Mouse (Mus musculus) kidney, adult 11 months (tissue): ENCODE measurements around the gene Ctsd.
"Not testable (repeated sequence)": the region's sequence is repeated elsewhere in the genome, so short reads cannot be mapped to it uniquely, and the experiment has no call there.

Experiments used
- DNase-seq: peaks from one replicate; pipeline ENCODE4 v3.0.0; 2022

Gene Ctsd

DNA sequence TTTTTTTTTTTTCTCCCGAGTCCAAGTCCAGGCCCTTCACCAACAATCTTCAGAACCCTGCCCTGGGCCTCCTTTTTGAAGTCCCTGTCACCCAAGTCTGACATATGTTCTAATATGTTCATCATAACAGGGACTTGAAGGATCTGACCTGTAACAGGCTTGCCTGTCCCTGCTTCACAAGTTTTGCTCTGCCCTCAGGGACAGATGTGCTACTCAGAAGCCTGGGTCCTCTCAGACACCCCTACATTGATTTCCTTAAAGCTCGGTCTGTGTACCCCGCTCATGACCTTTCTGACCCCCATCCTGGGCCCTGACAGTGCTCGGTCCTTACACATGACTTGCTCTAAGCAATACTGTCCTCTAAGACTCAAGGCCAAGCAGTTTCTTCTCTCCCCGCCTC, 14.8 kb downstream of the Ctsd start:
- DNase-seq: no peak

DNA sequence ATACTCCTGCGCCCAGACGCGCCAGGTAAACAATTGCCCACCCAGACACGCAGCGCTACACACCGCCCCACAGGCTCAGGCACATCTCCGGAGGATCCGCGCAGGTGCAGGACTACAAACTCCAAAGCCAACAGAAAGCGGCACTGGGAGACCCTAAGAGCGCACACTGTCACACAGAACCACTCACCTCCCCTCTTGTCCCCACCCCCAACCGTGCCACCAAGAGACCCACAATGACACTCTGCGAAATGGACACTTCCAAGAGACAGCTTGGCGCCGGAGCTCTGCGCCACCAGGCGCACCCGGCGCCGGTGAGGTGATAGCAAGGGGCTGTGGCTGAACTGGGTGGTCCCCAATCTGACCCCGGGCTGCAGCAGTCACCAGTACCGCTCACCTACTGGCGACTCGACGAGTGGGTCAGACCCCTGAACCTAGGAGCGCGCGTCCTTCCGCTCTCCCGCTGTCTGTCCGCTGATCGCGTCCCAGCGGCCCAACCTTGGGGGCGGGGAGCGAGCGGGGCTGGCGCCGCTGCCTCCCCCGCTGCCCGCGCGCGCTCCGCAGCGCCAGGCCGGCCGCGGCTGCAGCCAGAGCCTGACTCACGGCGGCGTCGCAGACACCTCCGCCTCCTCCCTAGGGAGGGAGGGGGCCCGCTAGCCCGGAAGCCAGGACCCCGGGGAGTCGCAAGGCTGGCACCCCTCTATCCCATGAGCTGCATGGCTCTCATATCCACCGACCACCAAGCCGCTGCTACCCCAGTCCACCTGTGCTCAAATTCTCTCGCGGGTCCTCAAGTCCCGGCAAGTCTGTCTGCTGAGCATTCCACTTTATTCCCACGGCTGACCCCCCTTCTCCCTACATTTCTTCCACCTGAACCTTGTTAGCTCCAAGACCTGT, 15.8 kb downstream of the Ctsd start:
- DNase-seq: peak; percentile 19

DNA sequence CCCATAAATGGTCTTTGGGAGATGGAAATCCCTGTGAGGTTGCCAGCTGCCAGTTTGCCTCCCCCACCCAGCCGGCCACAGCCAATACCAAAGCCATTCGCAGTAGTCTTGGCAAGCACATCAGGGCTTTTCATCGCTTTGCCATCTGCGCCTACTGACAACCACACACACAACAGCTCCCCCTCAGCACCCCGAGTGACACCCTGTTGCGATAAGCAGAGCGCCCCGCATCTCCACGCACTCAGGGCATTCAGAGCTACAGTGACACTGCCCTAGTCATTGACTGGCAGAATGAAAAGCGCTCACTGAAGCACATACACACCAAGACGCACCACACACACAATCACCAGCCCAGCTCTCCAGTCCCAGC, 16.5 kb downstream of the Ctsd start:
- DNase-seq: no peak

DNA sequence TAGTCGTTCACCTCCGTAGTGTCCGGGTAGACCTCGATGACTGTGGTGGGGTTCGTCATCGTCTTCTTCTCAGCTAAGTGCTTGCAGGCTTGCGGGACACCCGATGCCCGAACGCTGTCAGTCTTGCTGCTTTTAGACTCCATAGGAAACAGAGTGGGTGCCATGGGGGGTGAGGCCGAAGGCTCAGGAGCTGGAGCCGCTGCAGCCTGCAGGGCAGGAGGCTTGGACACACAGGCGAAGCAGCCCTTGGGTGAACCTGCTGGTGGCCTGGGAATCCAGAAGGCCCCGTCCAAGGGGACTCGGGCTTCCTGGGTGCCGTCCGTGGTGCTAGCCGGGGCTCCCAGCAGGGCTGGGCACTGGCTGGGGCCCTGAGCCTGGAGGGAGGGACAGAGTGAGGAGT, 16.9 kb downstream of the Ctsd start:
- no peak for DNase-seq

DNA sequence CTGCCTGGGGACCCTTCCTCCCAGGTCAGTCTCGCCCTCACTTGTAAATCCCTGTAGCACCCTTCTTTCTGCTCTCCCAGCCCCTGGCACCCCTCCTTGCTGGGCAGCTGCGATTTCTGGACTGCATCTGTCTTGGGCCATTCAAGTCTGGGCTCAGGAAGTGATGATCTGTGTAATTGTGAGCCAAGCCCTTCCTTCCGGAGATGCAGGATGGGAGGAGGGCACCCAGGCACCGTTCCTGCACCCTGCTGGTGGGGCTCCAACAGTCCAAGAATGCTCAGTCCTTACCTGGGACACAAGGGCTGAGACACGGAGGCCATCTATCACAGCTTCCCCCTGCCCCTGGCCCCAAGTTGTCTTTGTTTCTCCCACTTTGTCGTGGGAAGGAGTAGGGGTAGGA, 18.0 kb downstream of the Ctsd start:
- peak; percentile 21 for DNase-seq

DNA sequence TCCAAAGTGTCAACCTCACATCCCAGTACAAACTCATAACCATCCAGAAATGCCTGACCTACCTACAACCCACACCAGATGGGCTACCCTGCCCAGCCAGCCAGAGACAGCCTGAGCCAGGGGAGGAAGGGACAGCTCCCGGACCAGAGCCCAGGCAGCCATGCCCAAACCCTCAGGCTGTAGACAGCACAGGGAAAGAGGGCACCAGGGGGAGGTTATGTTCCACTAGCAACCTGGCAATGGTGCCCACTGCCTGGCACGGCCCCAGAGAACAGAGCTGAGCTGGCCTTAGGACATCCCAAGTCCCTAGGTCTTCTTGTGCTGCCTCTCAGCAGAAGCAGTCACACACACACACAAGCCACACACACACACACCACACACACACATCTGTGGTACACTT, 19.0 kb downstream of the Ctsd start:
- no peak for DNase-seq

DNA sequence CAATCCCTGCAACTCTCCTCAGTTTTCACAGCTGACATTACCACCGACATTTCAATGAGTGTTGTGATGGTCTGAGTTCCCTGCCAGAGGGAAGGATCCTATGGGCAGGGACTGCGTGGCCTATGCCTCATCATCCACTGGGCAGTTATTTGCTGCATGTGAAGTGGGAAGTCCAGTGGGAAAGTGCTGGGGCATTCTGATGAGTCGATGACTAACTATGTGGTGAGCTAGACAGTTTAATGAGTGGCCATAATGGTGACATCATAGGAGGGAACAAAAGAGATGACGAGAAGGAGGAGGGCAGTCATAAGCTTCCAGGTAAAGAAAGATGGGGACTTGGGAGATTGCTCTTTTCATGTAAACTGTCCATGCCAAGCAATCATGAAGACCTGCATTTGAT, 24.7 kb downstream of the Ctsd start:
- no peak for DNase-seq

DNA sequence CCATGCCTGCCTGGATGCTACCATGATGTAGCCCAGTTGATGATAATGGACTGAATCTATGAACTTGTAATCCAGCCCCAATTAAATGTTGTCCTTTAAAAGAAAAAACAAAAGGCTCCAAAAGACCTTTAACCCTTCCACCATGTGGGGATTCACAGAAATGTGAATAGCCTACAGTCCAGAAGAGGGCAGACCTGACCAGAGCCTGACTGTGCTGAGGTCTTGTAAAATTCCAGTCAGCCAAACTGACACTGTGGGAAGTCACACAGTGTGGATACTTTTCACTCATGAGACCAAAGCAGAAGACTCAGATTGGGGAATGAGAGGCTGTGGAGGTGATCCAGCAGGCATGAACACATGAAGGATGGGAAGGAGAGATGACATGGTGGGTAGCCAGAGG, 27.1 kb downstream of the Ctsd start:
- DNase-seq: no peak

DNA sequence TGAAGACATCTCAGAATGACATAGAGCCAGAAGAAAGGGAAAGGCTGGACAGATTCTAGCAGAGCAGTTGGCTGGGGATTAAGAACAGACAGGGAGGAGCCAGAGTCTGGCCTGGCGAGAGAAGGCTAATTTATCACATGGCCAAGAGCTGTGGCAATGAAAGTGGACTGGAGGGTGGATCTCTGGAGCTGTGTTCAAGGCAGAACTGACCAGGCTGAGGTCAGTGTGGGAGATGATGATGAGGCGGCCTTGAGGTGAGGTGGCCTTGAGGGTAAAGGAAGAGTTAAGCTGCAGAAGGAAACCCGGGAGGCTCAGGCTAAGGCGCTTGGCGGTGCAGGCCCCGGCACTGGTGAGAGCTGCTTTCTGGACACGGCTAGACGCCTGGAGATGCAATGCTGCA, 28.7 kb downstream of the Ctsd start:
- DNase-seq: no peak

DNA sequence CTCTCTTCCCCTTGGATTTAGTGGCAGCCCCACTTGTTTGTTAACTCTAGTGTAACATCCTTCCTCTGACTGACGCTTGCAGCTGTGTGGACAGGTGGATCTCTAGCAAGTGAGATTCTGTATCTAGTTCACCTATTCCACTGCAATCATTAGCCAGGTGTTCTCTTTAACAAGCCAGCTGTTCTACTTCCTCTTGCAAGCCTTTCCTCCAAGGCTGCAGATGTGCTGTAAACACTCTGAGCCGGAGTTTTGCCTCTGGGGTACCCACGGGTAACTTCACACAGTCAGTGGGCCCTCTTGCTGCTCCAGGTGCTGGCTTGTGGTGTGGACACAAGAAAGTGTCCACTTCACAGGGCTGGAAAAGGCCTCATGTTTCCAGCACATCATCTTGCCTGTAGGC, 30.3 kb downstream of the Ctsd start:
- DNase-seq: no peak

DNA sequence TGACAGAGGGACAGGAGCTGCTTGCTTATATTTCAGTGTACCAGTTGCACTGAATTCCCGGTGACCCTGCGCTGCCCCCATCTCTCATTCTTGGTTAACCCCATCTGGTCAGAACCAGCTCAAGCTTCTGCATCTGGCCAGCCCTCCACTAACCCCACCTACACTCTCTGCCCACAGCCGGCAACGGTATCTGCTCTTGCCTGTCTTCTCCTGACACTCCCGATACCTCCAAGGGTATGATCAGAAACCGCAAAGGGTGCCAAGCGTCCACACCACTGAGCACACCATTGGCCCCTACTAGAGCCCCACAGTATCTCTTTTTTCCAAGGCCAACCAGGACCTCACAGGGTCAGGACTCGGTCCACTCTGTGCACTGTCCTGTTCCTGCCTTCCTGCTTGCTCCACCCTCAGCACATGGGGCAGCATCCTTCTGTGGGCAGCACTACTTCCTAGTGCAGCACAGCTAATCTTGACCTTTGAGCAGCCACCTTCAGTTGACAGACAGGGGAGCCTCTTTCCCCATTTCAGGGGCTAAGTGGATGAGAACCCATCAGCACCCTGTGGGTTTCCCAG, 33.1 kb downstream of the Ctsd start:
- no peak for DNase-seq

DNA sequence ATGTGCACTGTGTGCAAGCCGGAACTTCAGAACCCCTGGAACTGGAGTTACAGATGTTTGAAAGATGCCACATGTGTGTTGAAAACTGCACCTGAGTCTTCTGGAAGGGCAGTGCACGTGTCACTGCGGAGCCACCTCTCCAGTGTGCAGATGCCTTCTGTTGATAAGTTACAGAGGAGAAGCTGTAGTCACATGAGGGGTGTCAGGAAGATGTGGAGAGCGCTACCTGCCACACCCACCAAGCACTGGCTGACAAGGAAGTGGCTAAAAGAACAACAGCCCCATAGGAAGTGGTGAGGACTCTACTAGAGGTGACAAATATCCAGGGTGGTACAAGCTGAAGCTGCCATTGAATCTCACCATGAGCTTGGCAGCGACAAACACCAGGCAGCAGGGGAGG, 34.0 kb downstream of the Ctsd start:
- no peak for DNase-seq

DNA sequence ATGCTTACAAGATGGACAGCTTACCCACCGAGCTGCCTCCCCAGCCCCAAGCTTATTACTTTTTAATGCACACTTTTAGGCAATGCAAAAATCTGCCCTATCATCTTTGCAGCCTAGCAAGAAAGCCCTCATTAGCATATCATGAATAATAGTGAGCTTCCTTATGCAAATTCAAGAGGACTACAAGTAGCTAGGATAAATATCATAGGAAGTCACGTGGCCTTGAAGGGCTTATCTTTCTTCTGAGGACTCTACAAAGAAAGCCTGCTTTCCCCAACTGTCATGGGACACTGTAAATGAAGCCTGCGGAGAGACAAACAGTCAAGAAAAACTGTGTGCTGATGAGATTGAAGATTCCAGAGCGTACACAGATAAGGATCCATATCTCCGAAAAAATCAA, 36.3 kb downstream of the Ctsd start:
- DNase-seq: no peak

DNA sequence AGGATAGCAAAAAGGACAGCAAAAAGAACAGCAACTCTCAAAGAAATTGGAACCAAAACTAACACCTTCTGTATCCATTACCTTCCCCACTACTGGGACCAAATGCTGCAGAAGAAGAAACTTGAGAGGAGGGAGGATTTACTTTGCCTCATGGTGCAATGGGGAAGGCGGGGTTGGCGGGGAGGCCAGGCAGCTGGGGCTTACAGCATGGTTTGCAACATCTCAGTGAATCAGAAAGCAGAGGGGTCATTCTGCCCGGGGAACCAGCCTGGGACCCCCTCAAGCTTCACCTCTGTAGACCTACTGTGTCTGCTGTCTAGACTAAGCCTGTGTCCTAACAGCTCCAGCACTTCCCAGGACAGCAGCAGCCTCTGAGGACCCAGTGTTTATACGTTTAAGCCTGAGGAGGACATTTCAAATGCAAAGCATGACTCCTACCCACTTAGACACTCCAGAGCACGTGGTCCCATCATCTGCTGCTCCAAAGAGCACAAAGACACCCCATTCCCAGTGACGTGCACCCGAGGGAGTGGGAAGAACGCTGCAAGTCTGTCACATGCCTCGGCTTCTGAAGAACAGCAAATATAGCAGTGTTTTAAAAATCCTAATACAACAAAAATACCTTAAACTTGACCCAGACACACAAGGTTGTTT, 38.4 kb downstream of the Ctsd start:
- DNase-seq: no peak

DNA sequence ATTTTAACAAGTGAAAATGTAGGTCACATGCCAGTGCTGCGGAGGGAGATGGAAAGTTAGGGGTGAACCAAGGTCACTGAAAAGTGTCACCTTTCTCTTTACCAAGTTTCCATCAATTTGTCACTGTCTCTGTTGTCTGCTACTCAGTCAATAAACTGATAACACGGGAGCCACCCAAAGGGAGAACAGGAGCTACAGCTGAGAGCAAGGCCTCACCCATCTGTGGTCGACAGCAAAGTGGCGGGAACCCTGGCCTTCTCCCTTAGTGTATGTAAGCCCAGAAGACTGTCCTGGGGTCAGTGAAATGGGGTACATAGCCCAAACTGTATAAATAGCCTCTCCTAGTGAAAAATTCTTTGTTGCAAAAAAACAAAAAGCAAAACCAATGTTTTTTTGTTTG, 40.3 kb downstream of the Ctsd start:
- DNase-seq: no peak

DNA sequence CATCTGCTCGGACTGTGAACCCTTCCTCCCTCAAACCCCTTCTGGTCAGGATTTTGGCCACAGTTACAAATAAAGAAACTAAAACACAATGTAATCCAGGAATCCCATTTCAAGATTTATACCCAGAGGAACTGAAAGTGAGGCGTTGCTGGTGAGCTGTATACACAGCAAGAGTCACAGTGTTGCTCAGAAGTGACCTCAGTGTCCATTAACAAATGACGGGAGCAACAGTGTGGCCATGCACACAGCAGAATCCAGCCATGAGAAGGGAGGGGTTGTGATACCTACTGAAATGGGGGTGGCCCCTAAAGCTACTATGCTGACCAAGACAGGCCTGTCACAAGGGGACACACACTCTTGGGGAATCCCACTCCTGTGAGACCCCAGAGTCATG, 45.6 kb downstream of the Ctsd start:
- no peak for DNase-seq

DNA sequence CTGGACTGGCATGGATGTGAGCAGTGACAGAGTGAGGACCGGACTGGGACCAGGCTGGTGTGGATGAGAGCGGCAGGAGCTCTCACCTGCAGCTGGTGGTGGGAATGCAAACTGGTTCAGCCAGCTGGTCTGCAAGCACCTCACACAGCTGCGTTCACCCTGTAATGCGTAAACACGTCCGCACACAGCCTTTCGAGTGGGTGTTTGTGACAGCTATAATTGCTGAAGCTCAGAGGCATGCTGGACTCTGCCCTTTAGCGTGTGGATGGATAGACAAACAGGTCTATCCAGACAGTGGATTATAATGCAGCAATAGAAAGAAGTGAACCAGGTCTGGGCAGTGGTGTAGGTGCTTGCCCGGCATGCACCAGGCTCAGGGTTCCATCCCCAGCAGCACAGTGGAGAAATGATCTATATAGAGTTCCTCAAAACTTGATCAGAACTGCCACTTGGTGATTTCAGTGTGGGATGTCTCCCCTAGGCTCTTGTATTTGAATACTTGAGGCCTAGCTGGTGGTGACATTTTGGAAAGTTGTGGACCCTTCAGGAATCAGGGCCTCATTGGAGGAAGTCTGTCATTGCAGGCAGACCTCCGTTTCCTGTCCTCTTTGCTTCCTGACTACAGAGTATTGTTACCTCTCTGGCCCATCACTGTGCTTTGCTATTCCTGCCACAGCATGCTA, 46.1 kb downstream of the Ctsd start:
- no peak for DNase-seq

DNA sequence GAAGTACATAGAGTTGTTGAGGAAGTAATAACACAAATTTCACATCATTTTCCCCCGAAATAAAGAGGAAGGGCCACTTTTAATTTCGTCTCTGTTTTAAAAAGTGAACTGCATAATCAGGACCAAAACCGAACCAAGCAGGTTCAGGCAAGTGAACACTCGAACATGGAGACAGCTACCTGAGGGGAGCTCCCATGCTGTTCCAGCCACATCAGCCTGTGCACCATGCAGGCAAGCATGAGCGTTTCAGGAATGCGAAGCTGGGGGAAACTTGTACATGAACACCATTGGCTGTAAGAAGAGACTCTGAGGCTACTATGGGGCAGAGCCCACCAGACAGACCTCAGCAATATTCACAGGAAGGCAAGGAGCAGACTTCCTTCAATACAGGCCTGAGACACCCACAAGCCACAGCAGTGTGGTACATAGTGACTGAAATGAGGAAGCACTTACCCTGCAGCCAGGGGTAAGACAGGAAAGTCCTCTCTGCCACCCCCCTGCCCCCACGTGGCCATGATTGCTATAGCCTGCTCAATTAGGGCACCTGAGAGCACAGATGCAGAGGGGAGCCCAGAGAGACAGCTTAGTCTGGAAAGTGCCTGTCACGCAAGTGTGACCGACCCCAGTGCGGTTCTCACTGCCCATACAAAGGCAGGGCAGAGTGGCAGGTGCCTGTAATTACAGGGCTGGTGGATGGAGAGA, 47.4 kb downstream of the Ctsd start:
- DNase-seq: no peak

DNA sequence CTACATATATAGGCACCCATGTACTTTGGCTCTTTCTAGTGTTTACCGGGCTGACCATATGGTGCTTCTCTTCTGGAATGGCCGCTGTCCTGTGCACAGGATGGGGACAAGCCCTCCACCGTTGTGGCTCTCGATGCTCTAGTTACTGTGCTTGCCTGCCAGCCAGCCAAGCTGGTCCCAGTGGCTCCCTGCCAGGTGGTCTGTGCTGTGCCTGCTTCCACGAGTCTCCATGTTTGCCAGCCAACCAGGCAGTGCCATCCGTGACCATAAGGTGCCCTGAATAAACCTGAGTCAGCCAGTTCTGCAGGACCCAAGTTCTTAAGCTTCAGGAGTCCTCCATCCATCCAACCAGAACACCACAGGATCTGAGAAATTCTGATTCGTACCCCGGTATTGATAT, 52.7 kb downstream of the Ctsd start:
- DNase-seq: no peak

DNA sequence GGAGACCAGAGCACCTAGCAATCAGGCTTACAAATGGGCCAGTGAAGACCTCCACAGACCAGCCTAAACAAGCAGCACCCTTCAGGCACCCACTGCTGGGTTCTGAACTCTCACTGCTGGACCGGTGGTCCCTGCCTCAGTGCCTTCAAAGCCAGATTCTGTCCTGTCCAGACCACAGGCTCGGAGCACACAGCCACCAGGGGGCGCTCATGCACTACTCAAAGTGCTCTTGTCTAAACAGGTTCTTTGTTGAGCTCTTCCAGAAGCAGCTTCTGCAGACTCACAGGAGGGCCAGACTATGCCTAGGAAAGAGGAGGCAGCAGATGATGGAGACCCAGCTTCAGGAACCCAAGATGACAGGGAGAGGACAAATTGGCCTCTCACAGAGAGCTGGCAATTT, 53.6 kb downstream of the Ctsd start:
- DNase-seq: peak; percentile 61

DNA sequence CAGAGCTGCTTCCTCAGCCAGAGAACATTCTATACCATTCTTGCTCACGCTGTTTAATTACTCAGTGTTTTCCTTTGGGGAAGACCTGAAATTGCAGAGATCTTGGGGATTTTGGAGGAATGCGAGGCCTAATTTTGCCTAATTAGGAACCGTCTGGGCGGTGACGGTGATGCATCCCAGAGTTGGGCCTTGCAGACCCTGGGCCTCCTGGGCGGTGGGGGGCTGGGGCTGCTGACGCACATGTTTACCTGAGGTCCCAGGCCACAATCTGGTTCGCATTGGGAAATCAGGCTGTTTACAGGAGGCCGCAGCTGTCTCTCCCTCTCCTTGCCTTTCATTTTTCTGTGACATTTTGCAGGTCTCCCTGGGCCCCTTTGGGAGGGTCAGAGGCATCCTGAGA, 55.1 kb downstream of the Ctsd start:
- not testable (repeated sequence) for DNase-seq

DNA sequence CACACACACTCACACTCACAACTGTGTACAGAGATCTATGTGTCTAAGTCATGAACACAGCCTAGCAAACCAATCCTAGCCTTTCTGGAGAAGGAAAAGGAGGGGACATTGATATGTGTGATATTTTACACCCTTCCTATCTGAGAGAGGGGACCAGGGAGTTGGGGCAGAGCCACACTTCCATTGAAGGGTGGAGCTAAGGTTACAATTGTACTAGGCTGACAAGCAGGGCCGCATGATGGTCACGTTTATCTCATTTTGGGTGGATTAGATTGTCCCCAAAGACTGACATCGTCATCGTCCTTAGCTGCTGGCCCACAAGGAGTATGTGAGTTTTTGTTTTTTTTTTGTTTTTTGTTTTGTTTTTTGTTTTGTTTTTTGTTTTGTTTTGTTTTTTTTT, 56.6 kb downstream of the Ctsd start:
- no peak for DNase-seq

DNA sequence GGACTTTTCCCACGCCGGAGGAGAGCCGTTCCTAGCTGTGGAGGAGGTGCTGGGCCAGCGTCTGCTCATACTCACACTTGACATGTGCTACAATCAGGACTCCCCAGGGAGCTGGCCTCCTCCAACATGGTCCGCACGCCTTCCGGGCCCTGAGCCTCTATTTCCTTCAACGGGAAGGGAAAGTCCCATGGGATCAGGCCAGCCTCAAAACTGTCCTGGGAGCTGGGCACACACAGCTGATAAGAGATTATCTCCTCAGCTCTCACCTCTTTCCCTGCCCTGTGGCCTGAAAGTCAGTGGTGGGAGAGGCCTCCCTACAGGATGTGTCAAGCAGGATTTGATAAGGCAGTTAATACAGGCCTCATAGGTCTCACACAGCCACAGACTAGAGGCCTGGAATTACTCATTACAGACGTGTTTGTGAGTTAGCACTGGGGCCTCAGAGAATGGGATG, 57.5 kb downstream of the Ctsd start:
- DNase-seq: peak; percentile 75
